Mouse (Mus musculus): Measurements from ENCODE around the gene Npl.

DNA sequence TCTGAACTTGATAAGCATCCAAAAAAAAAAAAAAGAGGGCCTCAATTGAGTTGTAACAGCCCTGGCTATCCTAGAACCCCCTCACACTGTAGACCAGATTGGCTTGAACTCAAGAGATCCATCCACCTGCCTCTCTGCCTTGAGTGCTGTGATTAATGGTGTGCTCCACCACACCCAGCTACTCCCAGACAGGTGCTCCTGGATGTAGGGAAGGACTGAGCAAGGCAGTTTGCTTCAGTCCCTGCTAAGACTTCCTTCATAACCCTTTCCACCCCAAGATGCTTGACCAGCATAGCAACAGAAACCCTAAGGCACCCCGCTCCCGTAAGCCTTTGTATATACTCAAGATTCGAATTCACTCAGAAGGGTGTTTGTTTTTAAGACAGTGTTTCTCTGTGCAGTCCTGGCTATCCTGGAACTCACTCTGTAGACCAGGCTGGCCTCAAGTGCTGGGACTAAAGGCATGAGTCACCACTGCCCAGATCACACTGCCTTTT, 96.7 kb downstream of the Npl start:
- TF ChIP-seq GATA1 (IDR thresholded peaks at IDR 0.05; ENCODE audit: borderline replicate concordance, low read length) (no peak), CTCF (IDR thresholded peaks at IDR 0.05; ENCODE audit: low read depth, low read length) (no peak), GATA2 (IDR thresholded peaks at IDR 0.05; ENCODE audit: borderline replicate concordance, low read depth, low read length) (no peak)

Data from G1E (cell line).